Mouse (Mus musculus) heart, postnatal 0 days (tissue): Measurements from ENCODE around the gene Nmnat3.

Experiments used
- CTCF ChIP-seq: IDR thresholded peaks from 2 replicates; pipeline ENCODE4 v1.5.1; 2016; ENCODE audit warnings: antibody characterized with exemption, control low read depth, low read depth
- EP300 ChIP-seq: IDR thresholded peaks from 2 replicates; pipeline ENCODE4 v1.6.1; 2016; ENCODE audit warnings: antibody characterized with exemption, low read depth

- TF ChIP-seq CTCF (no peak), EP300 (no peak)
Observed at GRCm38 (mm10) chr9:98339971-98340370, 52.7 kb downstream of the Nmnat3 start.
